Mouse (Mus musculus): ENCODE measurements at regions not wholly inside any gene's neighbourhood (a gene's known extent, or its start where the extent isn't known, plus 50 kb on each side); places are given as distances from the start of the nearest gene placed in this dataset.
A peak's percentile ranks its signal among the peaks of the same experiment; 100 is the strongest.

DNA sequence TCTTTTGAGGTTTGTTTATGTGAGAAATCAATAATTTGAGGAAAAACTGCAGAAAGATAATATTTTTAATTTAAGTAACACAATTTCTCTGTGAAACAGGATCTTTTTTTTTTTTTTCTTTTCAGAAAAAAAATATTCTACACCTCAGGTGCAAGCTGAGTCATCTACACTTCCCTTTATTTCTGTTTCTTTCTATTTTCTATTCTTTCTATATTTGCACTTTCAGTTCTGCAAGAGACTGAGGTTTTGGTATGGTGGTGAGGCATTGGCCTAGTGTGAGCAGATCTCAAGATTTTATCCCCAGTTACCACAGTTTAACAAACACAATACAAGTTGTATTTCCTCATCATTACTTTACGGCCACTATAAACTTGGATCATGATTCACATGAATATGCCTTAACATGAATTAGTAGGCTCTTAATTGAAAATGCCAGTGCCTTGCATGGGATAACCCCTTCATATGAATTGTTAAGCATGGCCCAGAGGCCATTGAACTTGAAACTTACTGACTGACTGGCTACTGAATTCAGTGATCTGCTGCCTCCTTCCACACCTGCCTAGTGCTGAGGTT, 1278.1 kb downstream of the Stim2 start:
- DNase-seq (ENCODE audit: low read depth, low spot score), result no peak

DNA sequence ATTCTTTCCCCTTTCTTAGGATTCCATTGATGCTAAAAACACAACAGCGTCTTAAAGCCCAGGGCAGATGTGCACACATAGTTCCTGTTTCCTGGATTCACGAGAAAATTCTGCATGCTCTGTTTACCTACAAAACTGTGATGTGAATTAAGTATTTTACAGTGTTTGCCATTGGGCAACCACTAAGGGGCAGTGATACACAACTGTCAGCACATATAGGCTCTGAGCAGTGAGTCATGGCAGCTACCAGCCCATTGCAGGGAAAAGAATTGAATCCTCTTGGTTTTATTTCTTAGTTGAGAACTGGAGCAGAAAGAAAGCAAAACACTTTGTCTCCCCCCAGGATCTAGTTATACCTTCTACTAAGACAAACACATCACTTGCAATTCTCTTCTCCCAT, 1295.0 kb downstream of the Stim2 start:
- DNase-seq (ENCODE audit: low read depth, low spot score), result peak; percentile 11

DNA sequence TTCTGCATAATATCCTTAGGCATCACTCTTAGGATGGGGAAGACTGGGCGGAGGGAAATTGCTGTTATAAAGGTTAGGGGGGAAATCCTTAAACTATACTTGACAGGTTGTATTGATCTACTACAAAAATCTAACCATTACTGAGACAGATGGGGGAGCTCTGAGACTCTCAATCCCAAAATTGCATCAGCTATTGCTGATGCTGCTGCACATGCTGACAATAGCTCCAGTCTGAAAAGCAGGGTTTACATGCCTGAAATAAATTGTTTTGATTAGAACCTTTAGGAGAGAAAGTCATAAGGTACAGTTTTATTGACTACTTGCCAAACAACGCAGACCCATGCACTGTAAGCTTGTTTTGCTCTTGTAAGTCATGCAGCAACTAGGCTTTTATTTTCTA, 1295.7 kb downstream of the Stim2 start:
- no peak for DNase-seq (ENCODE audit: low read depth, low spot score)

DNA sequence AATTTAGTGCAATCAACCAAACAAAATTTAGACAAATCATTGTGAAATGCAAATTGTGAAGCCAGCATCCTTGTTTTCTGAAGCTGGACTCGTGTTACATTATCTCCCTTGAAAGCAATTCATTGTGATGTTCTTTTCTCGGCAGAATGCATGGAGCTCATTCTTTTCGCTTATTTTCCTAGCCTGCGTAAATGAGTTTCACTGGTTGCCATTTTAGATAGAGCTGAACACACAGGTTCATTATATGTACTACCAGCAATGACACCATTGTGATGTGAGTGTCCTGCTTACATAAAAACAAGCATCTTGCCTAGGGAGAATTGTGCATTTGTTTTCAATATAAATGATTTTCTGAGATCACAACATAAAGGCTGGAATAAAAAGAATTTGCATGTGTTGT, 1296.5 kb downstream of the Stim2 start:
- no peak for DNase-seq (ENCODE audit: low read depth, low spot score)

DNA sequence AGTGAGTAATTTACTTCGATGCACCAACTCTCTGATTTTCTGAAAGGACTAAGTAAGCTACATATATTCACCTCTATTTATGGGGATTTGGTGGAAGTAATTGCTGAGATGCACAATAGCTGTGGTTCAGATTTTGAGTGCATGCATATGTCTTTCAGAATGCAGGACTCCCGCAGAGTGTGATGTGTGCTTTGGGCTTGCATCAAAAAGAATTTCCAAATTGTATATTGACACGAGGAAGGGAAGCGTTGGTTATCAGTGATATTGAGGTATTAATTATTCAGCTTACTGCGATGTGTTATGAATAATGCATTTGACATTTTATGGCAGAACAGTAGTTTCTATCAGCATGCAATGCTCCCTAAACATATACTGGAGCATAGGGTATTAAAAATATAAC, 1303.2 kb downstream of the Stim2 start:
- DNase-seq (ENCODE audit: low read depth, low spot score), result no peak

DNA sequence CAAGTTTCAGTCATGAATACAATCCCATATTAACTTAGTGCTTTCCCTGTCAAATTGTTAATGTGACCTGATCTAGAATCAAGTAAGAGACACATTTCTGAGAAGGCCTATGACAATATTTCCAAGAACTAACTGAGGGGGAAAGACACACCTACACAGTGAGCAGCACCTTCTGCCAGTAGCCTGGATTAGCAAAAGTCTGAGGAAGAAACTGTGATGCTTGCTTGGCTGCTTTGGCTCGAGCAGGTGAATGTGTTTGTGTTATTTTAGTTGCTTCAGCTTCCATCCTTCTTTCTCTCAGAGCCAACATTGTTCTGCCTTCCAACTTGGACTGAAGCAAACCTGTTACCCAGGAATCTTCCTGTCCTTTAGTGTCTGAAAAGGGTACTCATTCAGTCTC, 1347.7 kb downstream of the Stim2 start:
- no peak for DNase-seq (ENCODE audit: low read depth, low spot score)

DNA sequence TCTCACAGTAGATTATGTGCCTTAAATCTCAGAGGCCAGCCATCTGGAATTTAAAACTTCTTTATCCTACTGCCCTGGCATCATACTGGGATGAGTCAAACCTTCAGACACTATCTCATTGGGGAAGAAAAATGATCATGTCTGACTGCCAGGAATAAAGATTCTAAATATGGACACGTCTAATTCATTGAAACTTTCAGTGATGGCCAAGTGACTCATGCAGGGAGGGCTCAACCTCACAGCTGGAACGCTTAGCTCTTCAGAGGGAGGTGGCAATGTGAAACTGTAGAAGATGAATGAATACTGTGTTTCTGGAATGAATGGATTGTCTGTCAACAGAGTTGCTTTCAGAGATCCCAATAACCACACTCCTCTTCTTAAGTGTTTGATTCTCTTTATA, 1357.2 kb downstream of the Stim2 start:
- no peak for DNase-seq (ENCODE audit: low read depth, low spot score)

DNA sequence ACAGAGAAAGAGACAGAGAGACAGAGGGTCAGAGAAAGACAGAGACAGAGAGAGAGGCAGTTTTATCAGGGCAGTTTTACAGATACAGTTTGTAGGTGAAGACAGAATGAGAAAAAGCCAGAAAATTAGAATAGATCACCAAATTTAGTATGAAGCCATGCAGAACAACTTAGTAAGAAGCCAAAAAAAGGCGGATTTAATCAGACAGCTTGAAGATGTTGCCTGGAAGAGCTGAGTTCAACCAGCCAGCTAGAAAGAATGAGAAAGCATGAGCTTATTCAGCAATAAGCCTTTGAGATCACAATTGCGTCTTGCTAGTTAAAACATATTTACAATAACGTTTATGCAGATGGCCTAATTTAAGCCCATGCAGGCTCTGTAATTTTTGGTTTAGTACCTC, 1376.0 kb downstream of the Stim2 start:
- DNase-seq (ENCODE audit: low read depth, low spot score), result no peak

DNA sequence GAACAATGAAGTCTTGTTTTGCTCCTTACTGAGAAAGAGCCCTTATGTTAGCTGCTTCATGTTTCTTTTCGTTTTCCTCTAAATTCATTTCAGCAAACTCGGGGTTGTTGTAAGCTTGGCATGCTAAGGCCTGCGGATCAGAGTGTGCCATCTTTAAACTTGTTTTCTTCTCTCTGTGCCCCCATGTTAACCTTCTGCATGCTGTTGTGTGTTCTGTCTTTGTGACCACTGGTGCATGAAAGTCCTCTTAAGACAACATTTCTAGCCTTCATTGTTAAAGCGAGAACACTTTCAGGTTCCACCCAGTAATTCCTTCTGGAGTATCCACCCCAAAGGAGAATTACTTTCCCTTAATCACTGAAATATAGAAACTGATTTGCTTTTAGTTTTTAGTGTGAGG, 1392.5 kb downstream of the Stim2 start:
- no peak for DNase-seq (ENCODE audit: low read depth, low spot score)

DNA sequence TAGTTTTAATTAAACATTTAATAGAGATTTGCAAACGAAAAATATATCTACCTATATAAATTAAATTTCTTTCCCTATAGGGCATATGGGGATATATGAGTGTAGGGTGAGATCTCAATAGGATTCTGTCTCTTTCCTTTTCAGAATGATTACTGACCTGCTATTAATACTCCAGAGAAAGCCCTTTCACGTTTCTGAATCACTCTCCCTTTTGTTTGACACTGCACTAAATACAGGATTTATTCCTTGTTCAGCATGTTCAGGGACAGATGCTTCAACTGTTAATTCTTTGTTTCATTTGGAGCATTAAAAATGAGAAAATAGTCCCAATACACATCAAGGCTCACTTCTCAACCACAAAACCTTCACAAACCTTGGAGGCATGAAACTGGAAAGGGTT, 1397.7 kb downstream of the Stim2 start:
- DNase-seq (ENCODE audit: low read depth, low spot score), result no peak

DNA sequence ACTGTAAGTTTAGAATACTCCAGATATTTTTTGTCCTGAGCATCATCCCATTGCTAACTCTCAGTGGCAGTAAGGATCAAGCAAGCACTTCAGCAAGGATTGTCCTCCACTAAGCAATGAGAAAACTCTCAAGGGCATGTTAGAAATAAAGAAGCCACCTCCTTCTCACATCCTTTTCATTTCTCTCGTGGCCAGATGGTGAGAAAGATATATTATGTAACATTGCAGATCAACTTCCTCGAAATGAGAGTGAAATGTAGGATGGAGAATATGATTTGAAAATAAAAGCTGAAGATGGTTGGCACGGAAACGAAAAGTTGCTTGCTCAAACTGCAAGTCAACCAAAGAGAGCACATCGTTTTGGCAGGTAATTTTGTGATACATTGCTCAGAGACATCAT, 1417.8 kb downstream of the Stim2 start:
- no peak for DNase-seq (ENCODE audit: low read depth, low spot score)

DNA sequence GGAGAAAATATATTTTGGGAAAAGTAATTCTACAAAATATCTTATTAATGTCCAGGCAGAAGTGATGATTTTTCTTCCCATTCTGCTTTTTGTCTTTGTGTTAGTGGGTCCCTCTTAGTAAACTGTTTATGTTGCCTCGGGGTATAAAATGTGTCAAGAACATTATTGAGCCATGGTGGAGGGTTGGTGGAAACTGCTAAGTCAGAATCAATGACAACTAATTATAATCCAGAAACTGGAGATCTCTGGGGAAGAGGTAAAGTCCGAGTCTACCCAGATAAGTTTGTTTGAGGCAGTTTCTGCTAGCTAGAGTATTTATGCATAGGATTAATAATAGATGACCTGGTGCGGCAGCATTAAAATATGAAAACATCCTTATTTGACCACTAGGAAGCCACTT, 1440.9 kb downstream of the Stim2 start:
- no peak for DNase-seq (ENCODE audit: low read depth, low spot score)

DNA sequence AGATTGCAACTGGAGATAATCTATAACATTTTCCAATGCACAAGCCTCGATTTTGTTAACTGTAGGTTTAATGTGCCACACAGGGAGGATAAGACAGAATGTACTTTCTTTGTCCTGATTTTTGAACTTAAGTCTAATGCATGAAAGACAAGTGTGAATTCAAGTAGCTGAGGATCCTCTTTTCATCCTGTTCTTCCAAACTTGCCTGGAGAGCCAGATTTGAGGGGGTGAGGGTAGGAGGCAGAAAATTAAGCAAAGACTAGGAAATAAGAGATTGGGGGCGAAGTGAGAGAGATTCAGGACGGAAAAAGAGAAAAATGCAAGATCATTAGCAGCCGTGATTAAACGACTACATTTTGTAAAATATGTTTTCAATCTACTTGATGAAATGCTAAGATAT, 1450.8 kb downstream of the Stim2 start:
- no peak for DNase-seq (ENCODE audit: low read depth, low spot score)

Measured in ES-CJ7 (cell line).